Mouse (Mus musculus): ENCODE measurements around the gene Ldb3.

The Ldb3 gene

DNA sequence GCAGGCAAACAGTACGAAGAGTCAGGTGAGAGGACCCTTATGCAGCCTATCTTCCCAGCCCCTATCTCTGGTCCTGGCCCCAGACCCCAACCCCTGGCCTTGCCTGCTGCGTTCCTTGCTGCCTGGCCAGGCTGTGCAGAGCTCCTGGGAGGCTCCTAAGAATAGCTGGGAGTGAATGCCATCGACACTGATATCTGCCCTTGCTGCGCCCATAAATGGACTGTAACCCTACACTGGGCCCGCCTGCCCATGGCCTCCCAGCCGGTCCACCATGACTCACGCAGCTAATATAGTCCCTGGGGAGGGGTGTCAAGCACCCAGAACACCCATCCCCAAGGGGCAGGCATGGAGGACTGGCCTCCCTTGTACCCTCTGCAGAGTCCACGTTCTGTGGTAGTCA, at the start of gene Ldb3:
Gene Ldb3 (minus strand): TSS at position 185 of the 400 bp plus-strand sequence.
- no peak for DNase-seq

- no peak for DNase-seq
Observed at GRCm38 (mm10) chr14:34635721-34636120, 47.2 kb upstream of the Ldb3 start.

DNA sequence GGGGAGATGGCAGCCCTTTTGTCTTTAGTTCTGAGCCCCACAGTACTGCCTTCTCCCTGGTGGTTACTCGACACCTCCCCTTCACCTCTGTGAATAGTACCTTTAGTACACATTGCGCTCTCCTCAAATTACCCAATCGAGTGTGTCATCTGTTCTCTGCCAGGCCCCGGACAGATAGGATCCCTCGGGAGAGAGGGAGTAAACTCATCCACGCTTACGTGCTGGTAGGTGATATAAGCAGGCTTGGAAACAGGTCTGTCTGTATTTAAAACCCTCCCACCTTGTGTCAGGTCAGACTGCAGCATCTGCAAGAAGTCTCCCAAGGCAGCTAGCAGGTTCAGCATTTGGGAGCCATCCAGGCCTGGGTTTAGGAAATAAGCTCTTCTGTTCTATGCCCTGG, 46.7 kb upstream of the Ldb3 start:
- DNase-seq, result no peak

DNA sequence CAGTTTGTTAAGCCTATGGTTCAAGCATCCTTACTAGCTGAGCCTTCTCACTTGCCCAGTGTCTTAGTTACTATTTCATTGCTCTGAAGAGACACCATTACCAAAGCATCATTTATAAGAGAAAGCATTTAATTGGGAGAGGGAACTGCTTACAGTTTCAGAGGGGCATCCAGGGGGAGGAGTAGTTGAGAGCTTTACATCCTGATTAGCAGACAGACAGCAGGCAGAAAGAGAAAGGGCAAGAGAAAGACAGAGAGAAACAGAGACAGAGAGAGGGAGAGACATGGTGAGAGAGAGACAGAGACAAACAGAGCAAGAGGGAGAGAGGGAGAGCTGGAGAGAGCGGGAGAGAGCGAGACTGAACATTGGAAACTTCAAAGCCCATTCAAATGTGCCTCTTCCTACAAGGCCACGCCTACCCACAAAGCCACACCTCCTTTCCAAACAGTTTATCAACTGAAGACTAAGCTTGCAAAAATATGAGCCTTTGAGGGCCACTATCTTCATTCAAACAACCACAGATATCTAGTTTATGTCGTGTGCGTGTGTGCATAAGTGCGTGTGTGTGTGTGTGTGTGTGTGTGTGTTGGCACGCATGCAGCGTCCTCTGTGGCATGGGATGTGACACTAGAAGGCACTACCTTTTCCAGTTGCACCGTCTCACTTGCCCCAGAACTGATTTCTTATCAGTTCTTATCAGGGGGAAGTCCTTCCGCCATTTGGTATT, 44.4 kb upstream of the Ldb3 start:
- no peak for DNase-seq

DNA sequence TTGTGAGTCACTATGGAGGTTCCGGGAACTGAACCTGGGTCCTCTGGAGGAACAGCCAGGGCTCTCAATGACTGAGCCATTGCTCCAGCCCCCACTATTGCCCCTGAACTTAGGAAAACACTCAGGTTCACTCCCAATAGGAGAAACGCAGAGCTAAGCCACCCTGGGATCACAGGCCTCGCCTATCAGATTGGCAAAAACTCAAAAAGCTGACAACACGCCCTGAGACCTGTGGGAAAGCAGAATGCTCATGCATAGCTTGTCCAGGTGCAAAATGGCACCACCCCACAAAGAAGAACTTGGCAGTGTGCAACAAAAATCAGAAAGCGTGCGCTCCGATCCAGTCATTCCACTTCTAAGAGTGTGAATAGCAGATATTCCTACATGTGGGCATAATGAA, 38.3 kb upstream of the Ldb3 start:
- no peak for DNase-seq

GRCm38 (mm10) chr14:34623531-34624210, 35.2 kb upstream of the Ldb3 start:
- DNase-seq, result no peak

DNA sequence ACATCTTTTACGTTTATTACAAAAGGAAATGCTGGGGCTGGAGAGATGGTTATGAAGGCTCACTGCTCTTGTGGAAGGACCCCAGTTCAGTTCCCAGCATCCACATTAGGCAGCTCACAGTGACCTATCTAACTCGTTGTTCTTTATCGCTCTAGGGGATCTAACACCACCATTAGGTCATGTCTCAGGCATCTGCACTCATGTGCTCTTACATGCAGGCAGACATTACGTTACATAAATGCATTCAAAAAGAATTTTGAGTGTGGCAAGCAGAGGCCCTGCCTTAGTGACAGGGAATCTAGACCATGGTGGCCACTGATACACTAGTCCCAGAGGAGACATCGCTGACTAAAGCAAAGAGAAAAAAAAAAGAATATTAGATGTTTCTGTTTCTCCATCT, 34.6 kb upstream of the Ldb3 start:
- no peak for DNase-seq

DNA sequence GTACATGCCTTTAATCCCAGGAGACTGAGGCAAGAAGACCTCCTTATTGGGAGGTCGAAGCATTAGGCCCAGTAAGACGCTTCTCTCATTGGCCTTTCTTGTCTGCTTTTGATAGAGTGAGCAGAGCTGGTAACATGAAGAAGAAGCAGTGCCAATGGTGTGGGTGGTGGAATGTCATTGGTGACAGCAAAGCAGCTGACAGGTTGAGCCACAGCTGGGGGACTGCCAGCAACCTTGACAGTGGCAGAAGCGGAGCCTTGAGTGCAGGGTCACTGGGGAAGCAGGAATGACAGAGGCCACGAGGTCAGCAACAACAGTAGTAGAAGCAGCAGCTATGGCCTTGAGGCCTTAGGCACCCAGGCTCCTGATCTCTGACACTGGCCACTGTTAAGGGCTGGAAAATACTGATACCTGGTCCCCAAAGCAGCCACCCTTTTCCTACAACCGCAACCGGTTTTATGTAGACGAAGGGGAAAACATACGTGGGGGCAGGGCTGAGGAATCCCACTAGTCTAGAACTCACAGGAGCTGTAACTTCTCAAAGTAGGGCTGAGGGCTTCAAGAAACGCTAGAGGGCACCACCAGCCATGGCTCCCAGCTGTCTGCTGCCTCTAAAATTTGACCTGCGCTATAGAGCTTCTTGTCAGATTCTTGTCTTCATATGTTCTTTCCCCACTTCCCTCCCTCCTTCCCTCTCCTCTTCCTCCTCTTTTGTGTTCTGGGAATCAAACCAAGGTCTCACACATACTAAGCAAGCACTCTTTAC, 32.3 kb upstream of the Ldb3 start:
- DNase-seq, result no peak

DNA sequence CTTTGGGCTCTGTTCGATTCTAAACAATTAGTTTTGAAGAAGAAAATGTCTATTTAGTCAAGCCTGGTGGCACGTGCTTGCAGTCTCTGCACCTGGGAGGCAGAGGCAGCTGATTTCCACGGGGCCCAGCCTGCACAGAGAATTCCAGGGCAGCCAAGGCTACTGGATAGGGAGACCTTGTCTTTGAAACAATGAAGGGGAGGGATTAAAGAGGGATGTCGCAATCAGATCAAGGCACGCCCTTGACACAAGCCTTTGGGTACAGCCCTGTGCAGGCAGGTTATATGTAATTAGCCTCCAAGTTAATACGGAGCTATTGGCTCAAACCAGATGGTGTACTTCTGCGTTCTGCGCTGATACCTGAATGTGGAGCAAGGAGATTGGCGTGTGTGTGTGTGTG, 30.3 kb upstream of the Ldb3 start:
- DNase-seq, result no peak

- DNase-seq, result peak; percentile 85
Observed at GRCm38 (mm10) chr14:34616821-34617220, 28.3 kb upstream of the Ldb3 start.

DNA sequence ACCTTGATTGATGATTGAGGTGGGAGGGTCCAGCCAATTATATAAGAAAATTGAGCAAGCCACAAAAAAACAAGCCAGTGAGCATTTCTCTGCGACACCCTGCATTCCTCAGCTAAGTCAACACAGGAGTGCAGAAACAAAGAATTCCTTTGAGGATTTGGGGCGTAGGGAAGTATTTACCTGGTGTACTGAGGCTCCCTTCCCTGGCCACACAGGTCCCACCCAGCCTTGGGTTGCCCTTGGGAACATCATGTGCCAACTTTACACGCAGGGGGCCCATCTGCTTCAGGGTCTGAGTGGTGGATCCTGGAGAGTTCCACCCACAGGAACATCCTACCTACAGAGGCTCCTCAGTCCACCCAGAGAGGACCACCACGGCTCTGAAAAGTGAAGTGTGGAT, 27.1 kb upstream of the Ldb3 start:
- DNase-seq, result no peak

GRCm38 (mm10) chr14:34615082-34615481, 26.6 kb upstream of the Ldb3 start:
- no peak for DNase-seq

DNA sequence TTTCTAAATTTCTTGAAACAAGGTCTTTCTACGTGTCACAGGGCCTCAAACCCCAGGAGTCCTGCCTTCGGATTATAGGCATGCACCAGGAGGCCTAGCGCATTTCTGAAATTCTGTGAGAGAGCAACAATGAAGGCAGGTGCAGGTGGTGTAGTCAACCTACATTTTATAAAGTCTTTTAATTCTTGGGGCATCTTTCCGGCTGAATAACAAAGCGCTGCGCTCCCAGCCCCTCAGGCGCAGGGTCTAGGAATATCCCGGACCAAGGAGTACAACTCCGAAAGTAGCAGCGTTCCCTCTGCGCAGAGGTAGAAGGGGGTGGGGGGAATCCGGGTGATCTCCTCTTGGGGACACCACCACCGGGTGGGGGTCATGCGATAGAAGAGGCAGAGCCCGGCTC, 26.1 kb upstream of the Ldb3 start:
- no peak for DNase-seq

- DNase-seq, result no peak
Observed at GRCm38 (mm10) chr14:34613523-34613922, 25.0 kb upstream of the Ldb3 start.

DNA sequence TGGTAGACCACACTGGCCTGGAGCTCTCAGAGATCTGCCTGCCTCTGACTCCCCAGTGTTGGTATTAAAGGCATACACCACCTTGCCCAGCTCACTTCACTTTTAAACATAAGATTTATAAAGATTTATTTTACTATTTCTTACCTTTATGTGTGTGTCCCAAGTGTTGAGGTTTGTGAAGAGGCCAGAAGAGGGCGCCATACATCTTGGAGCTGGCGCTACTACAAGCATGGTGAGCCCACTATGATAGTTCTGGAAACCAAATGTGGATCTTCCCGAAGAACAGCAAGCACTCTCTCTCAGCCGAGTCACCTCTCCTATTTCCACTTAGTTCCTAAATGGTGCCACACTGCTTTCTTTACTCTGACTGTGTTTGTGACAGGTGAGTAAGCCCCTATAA, 23.7 kb upstream of the Ldb3 start:
- DNase-seq, result peak; percentile 43

DNA sequence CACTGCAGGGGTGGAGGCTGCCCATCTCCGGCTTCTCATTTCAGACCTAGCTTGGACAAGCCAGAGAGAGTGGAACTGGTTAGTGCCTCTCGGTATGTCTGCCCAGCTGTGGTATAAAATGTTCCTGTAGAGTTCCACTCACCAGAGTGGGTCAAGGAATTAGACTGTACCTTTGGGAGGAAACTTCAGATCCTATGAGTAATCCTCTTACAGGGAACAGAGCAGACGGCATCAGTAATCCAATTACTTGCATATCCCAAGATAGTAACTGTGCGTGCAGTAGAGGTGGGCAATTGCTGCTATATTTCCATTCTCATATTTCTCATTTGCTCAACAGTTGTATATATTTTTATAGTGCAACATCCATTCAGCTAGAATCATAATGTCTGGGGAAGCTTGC, 23.1 kb upstream of the Ldb3 start:
- no peak for DNase-seq

DNA sequence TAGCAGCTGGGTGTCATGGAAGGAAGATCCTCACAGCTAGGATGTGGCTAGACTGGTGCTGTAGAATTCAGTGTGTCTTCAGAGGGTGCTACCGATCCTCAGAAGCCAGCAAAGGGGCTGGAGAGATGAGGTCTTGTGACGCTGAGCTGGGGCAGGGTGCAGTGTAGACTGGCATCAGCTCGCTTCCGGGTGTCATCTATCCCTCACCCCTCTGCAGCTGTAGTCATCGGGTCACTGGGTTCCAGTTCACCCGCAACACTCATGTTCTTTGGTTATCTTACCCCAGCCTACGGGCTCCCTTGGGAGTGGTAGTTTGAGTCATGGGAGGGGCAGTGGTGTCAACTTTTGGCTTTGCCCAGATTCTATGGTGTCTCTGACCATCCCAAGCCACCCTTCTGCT, 13.4 kb upstream of the Ldb3 start:
- no peak for DNase-seq

- DNase-seq, result no peak
Observed at GRCm38 (mm10) chr14:34599941-34600340, 11.5 kb upstream of the Ldb3 start, which contains the start of gene Opn4. TSS of gene Opn4 (minus strand) at chr14:34600142.

GRCm38 (mm10) chr14:34595596-34596255, 7.2 kb upstream of the Ldb3 start:
- DNase-seq, result no peak

DNA sequence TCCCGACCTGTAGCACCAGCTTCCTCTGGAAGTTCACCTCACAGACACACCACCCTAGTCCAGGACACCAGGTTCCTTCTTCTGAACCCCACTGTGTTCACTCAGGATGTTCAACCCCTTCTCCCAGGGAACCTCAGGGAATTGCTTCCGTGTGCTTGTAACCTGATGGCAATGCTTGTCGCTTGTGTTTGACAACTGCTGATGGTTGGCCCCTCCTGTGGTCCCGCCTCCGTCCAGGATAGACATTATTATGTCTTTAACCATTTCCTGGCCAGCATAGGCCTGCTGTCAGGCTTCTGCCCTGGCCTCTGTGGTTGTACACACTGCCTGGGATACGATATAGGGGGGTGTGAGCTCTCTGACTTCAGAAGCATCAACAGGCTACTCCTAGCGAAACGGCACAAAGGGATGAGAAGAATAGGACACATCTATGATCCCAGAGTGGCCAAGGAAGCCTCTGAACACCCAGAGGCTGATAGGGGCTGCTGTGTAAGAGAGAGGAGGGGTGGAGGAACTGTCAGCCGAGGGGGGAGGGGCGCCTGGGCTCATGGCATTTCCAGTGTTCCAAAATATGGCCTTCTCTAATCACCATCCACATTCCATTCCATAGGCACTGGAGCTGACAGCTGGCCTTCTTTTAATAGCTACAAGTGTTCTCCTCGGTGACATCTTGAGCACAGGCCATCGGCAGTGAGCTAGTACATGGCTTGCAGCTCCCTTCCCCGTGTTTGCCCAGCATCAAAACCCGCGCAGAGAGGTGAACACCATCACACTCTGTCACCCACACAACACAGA, 3.5 kb upstream of the Ldb3 start:
- DNase-seq, result no peak

DNA sequence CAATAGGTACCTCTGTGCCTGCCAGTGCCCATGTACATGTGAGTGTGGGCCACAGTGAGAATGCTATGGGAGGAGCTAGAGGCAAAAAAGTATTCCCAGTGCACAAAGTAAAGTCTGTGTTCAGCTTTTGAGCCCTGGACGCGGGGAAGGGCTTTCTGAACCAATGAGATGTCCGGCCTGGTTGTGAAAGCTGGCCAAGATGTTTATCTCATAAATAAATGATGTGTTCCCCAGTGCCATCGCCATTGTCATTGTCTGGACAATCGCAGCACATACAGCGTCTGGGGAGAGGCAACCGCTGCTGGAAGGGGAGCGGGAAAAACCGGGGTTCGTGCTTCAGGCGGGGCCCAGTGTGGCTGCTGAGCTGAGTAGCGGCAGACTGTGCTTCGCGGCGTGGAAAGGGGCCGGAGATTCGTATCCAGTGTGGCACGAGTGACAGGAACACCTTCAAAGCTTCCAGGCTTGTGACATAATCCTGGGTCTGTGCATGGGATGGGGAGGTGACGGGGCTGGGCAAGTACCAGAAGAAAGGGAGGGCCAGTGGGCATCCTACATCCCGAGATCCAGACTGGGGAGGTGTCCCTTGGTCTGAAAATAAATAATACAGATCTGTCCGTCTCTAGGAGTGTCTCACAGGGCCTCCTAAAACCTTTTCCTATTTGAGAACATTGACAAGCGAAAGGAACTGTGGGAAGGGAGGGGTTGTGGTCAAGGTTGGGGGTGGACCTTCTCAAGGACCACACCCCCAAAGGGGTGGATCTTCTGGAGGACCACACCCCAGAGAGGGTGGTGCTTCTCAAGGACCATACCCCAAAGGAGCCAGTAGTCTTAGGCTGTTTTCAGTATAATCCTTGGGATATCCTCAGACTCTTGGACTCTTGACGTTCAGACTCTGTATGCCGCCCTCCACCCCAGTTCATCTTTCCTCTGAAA, 2.5 kb upstream of the Ldb3 start:
- no peak for DNase-seq
